Mouse (Mus musculus): Measurements from ENCODE around the gene Rwdd4a. TPM values are rescaled to one million over a fixed set of nuclear protein-coding genes. Genes with fewer than 3 reads are reported as not detected.

Rwdd4a gene
- polyA plus RNA-seq (2014; fragmentation: Nextera tagmentation; extraction: Ambion mirVana), result 32.8 and 35.2 TPM in 2 replicates

GRCm38 (mm10) chr8:47533344-47534125 lies at the start of gene Rwdd4a, which contains the start of gene Trappc11:
Gene Rwdd4a, plus strand, starts transcription at chr8:47533664.
Gene Trappc11, minus strand, starts transcription at chr8:47533470.
- H3K9me3 ChIP-seq (ENCODE audit: control insufficient read depth, low read length), result no peaks in the 10 kb centered on the region
- H3K27me3 ChIP-seq (ENCODE audit: control insufficient read depth, insufficient read depth, low read length), result no peaks in the 10 kb centered on the region
- peak within 1 kb of the TSS; percentile 88 for H3K9ac ChIP-seq (replicated peaks; ENCODE audit: low read depth, low read length)
- H3K4me3 ChIP-seq (ENCODE audit: low read depth, low read length), result peak within 1 kb of the TSS; percentile 94
- ATAC-seq (ENCODE audit: low read depth), result peak; percentile 100
- under 1% methylated on average over 65 of the region's 65 CpGs for WGBS
- H3K36me3 ChIP-seq (ENCODE audit: control insufficient read depth, insufficient read depth, low read length), result peaks cover 6% of the 10 kb centered on the region
- peaks cover 16% of the 10 kb centered on the region for H3K4me1 ChIP-seq (ENCODE audit: control insufficient read depth, insufficient read depth, low read length)
- H3K4me2 ChIP-seq (ENCODE audit: low read depth, low read length), result peak within 1 kb of the TSS; percentile 91
- peak within 1 kb of the TSS; percentile 79 for H3K27ac ChIP-seq (ENCODE audit: low read depth, low read length)

DNA sequence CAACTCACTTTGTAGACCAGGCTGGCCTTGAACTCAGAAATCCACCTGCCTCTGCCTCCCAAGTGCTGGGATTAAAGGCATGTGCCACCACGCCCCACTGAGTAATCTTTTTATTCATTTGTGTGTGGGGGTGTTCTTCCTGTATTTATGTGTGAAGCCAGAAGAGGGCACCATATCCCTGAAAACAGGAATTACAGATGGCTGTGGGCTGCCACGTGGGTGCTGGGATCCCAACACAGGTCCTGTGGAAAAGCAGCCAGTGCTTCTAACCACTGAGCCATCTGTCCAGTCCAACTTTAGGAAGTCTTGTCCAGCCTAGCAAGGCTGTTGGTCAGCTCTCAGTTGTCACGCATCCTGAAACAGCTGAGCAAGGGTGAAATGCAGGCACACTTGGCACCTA lies 46.2 kb upstream of the Rwdd4a start:
- peaks cover 15% of the 10 kb centered on the region; the same call in 1 of the 2 replicates for H3K36me3 ChIP-seq (ENCODE audit: control insufficient read depth, insufficient read depth, low read length)
- H3K4me1 ChIP-seq (ENCODE audit: control insufficient read depth, insufficient read depth, low read length), result no peaks in the 10 kb centered on the region
- 94% methylated on average over 3 of the region's 3 CpGs for WGBS
- no peak overlapping the region for H3K4me2 ChIP-seq (ENCODE audit: low read depth, low read length)
- no peaks in the 10 kb centered on the region for H3K9me3 ChIP-seq (ENCODE audit: control insufficient read depth, low read length)
- H3K27ac ChIP-seq (ENCODE audit: low read depth, low read length), result no peak overlapping the region
- no peak for ATAC-seq (ENCODE audit: low read depth)
- no peaks in the 10 kb centered on the region for H3K27me3 ChIP-seq (ENCODE audit: control insufficient read depth, insufficient read depth, low read length)
- no peak overlapping the region for H3K4me3 ChIP-seq (ENCODE audit: low read depth, low read length)
- H3K9ac ChIP-seq (replicated peaks; ENCODE audit: low read depth, low read length), result no peak overlapping the region

GRCm38 (mm10) chr8:47493106-47493505 lies 40.4 kb upstream of the Rwdd4a start:
- ATAC-seq (ENCODE audit: low read depth), result no peak
- Histone ChIP-seq H3K27me3 (ENCODE audit: control insufficient read depth, insufficient read depth, low read length) (no peaks in the 10 kb centered on the region), H3K4me1 (ENCODE audit: control insufficient read depth, insufficient read depth, low read length) (no peaks in the 10 kb centered on the region), H3K36me3 (ENCODE audit: control insufficient read depth, insufficient read depth, low read length) (peaks cover 51% of the 10 kb centered on the region), H3K4me3 (ENCODE audit: low read depth, low read length) (no peak overlapping the region), H3K9ac (replicated peaks; ENCODE audit: low read depth, low read length) (no peak overlapping the region), H3K27ac (ENCODE audit: low read depth, low read length) (no peak overlapping the region), H3K9me3 (ENCODE audit: control insufficient read depth, low read length) (no peaks in the 10 kb centered on the region), H3K4me2 (ENCODE audit: low read depth, low read length) (no peak overlapping the region)
- 96% methylated on average over 12 of the region's 12 CpGs for WGBS

DNA sequence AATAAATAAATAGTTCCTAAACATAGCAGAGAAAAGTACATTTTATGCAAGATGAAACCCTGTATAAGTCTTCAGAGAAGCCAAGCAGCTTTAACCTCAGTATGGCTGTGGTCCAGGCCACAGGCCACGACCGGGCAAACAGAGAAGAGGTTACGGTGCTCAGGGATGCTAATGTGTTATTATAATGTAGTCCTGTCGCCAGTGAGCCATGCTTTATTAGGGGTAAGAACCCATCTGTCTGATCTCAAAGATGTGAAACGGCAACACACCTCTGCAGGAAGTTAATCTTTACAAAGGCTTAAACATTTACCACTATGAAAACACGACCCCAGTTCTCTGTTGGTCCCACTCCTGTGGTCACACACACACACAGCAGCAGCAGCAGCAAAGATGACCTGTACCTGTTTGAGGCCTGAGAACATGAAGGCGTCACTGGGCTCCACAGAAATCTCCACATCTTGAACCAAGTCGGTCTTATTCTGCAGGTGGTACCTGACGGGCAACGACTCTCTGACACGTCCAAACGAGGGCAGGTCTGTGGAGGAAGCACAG lies 38.8 kb upstream of the Rwdd4a start:
- no peaks in the 10 kb centered on the region for H3K4me1 ChIP-seq (ENCODE audit: control insufficient read depth, insufficient read depth, low read length)
- H3K27me3 ChIP-seq (ENCODE audit: control insufficient read depth, insufficient read depth, low read length), result no peaks in the 10 kb centered on the region
- 89% methylated on average over 12 of the region's 12 CpGs for WGBS
- H3K4me3 ChIP-seq (ENCODE audit: low read depth, low read length), result no peak overlapping the region
- H3K9ac ChIP-seq (replicated peaks; ENCODE audit: low read depth, low read length), result no peak overlapping the region
- ATAC-seq (ENCODE audit: low read depth), result no peak
- no peak overlapping the region for H3K27ac ChIP-seq (ENCODE audit: low read depth, low read length)
- H3K4me2 ChIP-seq (ENCODE audit: low read depth, low read length), result no peak overlapping the region
- H3K36me3 ChIP-seq (ENCODE audit: control insufficient read depth, insufficient read depth, low read length), result peaks cover 62% of the 10 kb centered on the region
- H3K9me3 ChIP-seq (ENCODE audit: control insufficient read depth, low read length), result no peaks in the 10 kb centered on the region

GRCm38 (mm10) chr8:47495428-47495827 lies 38.0 kb upstream of the Rwdd4a start:
- Histone ChIP-seq H3K36me3 (ENCODE audit: control insufficient read depth, insufficient read depth, low read length) (peaks cover 63% of the 10 kb centered on the region), H3K27me3 (ENCODE audit: control insufficient read depth, insufficient read depth, low read length) (no peaks in the 10 kb centered on the region), H3K27ac (ENCODE audit: low read depth, low read length) (no peak overlapping the region), H3K9me3 (ENCODE audit: control insufficient read depth, low read length) (no peaks in the 10 kb centered on the region), H3K4me3 (ENCODE audit: low read depth, low read length) (no peak overlapping the region), H3K4me1 (ENCODE audit: control insufficient read depth, insufficient read depth, low read length) (no peaks in the 10 kb centered on the region), H3K9ac (replicated peaks; ENCODE audit: low read depth, low read length) (no peak overlapping the region), H3K4me2 (ENCODE audit: low read depth, low read length) (no peak overlapping the region)
- no peak for ATAC-seq (ENCODE audit: low read depth)
- WGBS, result 93% methylated on average over 6 of the region's 6 CpGs

GRCm38 (mm10) chr8:47501994-47502393 lies 31.5 kb upstream of the Rwdd4a start:
- ATAC-seq (ENCODE audit: low read depth), result no peak
- peaks cover 68% of the 10 kb centered on the region for H3K36me3 ChIP-seq (ENCODE audit: control insufficient read depth, insufficient read depth, low read length)

GRCm38 (mm10) chr8:47502546-47502945 lies 30.9 kb upstream of the Rwdd4a start:
- Histone ChIP-seq H3K4me2 (ENCODE audit: low read depth, low read length) (no peak overlapping the region), H3K9me3 (ENCODE audit: control insufficient read depth, low read length) (no peaks in the 10 kb centered on the region), H3K4me3 (ENCODE audit: low read depth, low read length) (no peak overlapping the region), H3K36me3 (ENCODE audit: control insufficient read depth, insufficient read depth, low read length) (peaks cover 67% of the 10 kb centered on the region), H3K9ac (replicated peaks; ENCODE audit: low read depth, low read length) (no peak overlapping the region), H3K4me1 (ENCODE audit: control insufficient read depth, insufficient read depth, low read length) (no peaks in the 10 kb centered on the region), H3K27me3 (ENCODE audit: control insufficient read depth, insufficient read depth, low read length) (no peaks in the 10 kb centered on the region), H3K27ac (ENCODE audit: low read depth, low read length) (no peak overlapping the region)
- WGBS, result 94% methylated on average over 13 of the region's 13 CpGs
- ATAC-seq (ENCODE audit: low read depth), result no peak

More at GRCm38 (mm10) chr8:47501994-47502393, 31.5 kb upstream of the Rwdd4a start:
- Histone ChIP-seq H3K27me3 (ENCODE audit: control insufficient read depth, insufficient read depth, low read length) (no peaks in the 10 kb centered on the region), H3K4me3 (ENCODE audit: low read depth, low read length) (no peak overlapping the region), H3K4me1 (ENCODE audit: control insufficient read depth, insufficient read depth, low read length) (no peaks in the 10 kb centered on the region), H3K4me2 (ENCODE audit: low read depth, low read length) (no peak overlapping the region), H3K9me3 (ENCODE audit: control insufficient read depth, low read length) (no peaks in the 10 kb centered on the region), H3K27ac (ENCODE audit: low read depth, low read length) (no peak overlapping the region), H3K9ac (replicated peaks; ENCODE audit: low read depth, low read length) (no peak overlapping the region)
- WGBS, result 88% methylated on average over 2 of the region's 2 CpGs

GRCm38 (mm10) chr8:47505431-47505830 lies 28.0 kb upstream of the Rwdd4a start:
- Histone ChIP-seq H3K4me1 (ENCODE audit: control insufficient read depth, insufficient read depth, low read length) (no peaks in the 10 kb centered on the region), H3K27ac (ENCODE audit: low read depth, low read length) (no peak overlapping the region), H3K4me2 (ENCODE audit: low read depth, low read length) (no peak overlapping the region), H3K9ac (replicated peaks; ENCODE audit: low read depth, low read length) (no peak overlapping the region), H3K9me3 (ENCODE audit: control insufficient read depth, low read length) (no peaks in the 10 kb centered on the region), H3K27me3 (ENCODE audit: control insufficient read depth, insufficient read depth, low read length) (no peaks in the 10 kb centered on the region), H3K36me3 (ENCODE audit: control insufficient read depth, insufficient read depth, low read length) (peaks cover 75% of the 10 kb centered on the region), H3K4me3 (ENCODE audit: low read depth, low read length) (no peak overlapping the region)
- no peak for ATAC-seq (ENCODE audit: low read depth)
- 90% methylated on average over 12 of the region's 12 CpGs for WGBS

GRCm38 (mm10) chr8:47510930-47511329 lies 22.5 kb upstream of the Rwdd4a start:
- no peak overlapping the region for H3K27ac ChIP-seq (ENCODE audit: low read depth, low read length)
- no peak overlapping the region for H3K4me2 ChIP-seq (ENCODE audit: low read depth, low read length)
- H3K4me3 ChIP-seq (ENCODE audit: low read depth, low read length), result no peak overlapping the region
- 96% methylated on average over 9 of the region's 9 CpGs for WGBS
- no peaks in the 10 kb centered on the region for H3K4me1 ChIP-seq (ENCODE audit: control insufficient read depth, insufficient read depth, low read length)
- H3K36me3 ChIP-seq (ENCODE audit: control insufficient read depth, insufficient read depth, low read length), result peaks cover 63% of the 10 kb centered on the region
- no peak overlapping the region for H3K9ac ChIP-seq (replicated peaks; ENCODE audit: low read depth, low read length)
- no peak for ATAC-seq (ENCODE audit: low read depth)
- no peaks in the 10 kb centered on the region for H3K9me3 ChIP-seq (ENCODE audit: control insufficient read depth, low read length)
- no peaks in the 10 kb centered on the region for H3K27me3 ChIP-seq (ENCODE audit: control insufficient read depth, insufficient read depth, low read length)

Measured in neural tube, embryonic 14.5 days (tissue).